Mouse (Mus musculus): ENCODE measurements around the gene Izumo1r. TPM values are rescaled to one million over a fixed set of nuclear protein-coding genes. Genes with fewer than 3 reads are reported as not detected.

Izumo1r gene
- polyA plus RNA-seq (2012; fragmentation: generic; extraction: Trizol) = not detected

GRCm38 (mm10) chr9:14903581-14904378 is at the start of gene Izumo1r:
Izumo1r (minus strand) TSS chr9:14903949.
- Histone ChIP-seq H3K4me3 (no peak within 1 kb of the TSS), H3K27me3 (ENCODE audit: control insufficient read depth, insufficient read depth, insufficient read length) (peaks cover 25% of the 10 kb centered on the region), H3K79me2 (ENCODE audit: control insufficient read depth, insufficient read depth) (no peaks in the 10 kb centered on the region), H3K4me2 (ENCODE audit: low read depth) (no peak within 1 kb of the TSS), H3ac (ENCODE audit: control insufficient read depth, insufficient read length) (no peak within 1 kb of the TSS), H3K36me3 (ENCODE audit: control insufficient read depth, insufficient read depth) (no peaks in the 10 kb centered on the region)
- TF ChIP-seq USF1 (IDR thresholded peaks at IDR 0.05; ENCODE audit: low read depth) = no peak
- no peak for TF ChIP-seq E2F4 (IDR thresholded peaks at IDR 0.05; ENCODE audit: insufficient read depth)

DNA sequence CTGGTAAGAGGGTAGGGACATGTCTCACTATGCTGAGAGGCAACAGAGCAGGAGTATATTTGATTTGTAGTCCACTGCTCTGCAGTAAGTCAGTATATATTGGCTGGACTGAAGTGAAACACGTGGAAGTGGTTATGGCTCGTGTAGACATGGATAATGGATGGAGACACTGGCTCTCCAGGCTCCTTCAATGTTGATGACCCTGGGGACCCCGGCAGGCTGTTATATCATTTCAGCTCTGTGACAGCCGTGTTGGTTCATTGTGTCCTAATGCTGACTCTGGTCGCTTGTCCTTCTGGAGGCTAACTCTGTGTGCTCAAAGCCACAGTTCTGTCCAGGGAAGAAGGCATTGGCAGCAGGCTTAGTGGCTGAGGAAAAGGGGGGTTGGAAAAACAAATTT is 47.3 kb upstream of the Izumo1r start:
- TF ChIP-seq POLR2A (IDR thresholded peaks at IDR 0.05; ENCODE audit: insufficient read length, low read depth) (no peak), POLR2AphosphoS2 (IDR thresholded peaks at IDR 0.05; ENCODE audit: insufficient read length, low read depth) (no peak), TCF3 (IDR thresholded peaks at IDR 0.05; ENCODE audit: insufficient read length, low read depth) (no peak), E2F4 (IDR thresholded peaks at IDR 0.05; ENCODE audit: insufficient read depth) (no peak), CEBPB (IDR thresholded peaks at IDR 0.05; ENCODE audit: insufficient read depth, poor library complexity, severe bottlenecking) (no peak), MAX (IDR thresholded peaks at IDR 0.05; ENCODE audit: low read depth) (no peak), USF1 (IDR thresholded peaks at IDR 0.05; ENCODE audit: low read depth) (no peak), REST (IDR thresholded peaks at IDR 0.05; ENCODE audit: insufficient read depth, insufficient read length) (no peak), SRF (IDR thresholded peaks at IDR 0.05; ENCODE audit: control insufficient read depth, insufficient read length, low read depth) (no peak), TCF12 (IDR thresholded peaks at IDR 0.05; ENCODE audit: insufficient read depth, poor library complexity, severe bottlenecking) (no peak), MYOG (IDR thresholded peaks at IDR 0.05; ENCODE audit: control insufficient read depth in 1 of 3, insufficient read depth in 1 of 3, insufficient read length in 2 of 3, low read depth in 2 of 3) (no peak), MYOD1 (IDR thresholded peaks at IDR 0.05; ENCODE audit: control insufficient read depth in 1 of 3, insufficient read length in 2 of 3, low read depth in 2 of 3) (no peak)
- Histone ChIP-seq H3K4me3 (no peak overlapping the region), H3K4me2 (ENCODE audit: low read depth) (no peak overlapping the region)

GRCm38 (mm10) chr9:14948843-14949242 is 45.1 kb upstream of the Izumo1r start:
- no peak overlapping the region for H3K4me3 ChIP-seq
- no peaks in the 10 kb centered on the region for H3K36me3 ChIP-seq (ENCODE audit: control insufficient read depth, insufficient read depth)
- no peaks in the 10 kb centered on the region for H3K79me2 ChIP-seq (ENCODE audit: control insufficient read depth, insufficient read depth)
- TF ChIP-seq MYOG (IDR thresholded peaks at IDR 0.05; ENCODE audit: control insufficient read depth in 1 of 3, insufficient read depth in 1 of 3, insufficient read length in 2 of 3, low read depth in 2 of 3) (no peak), TCF12 (IDR thresholded peaks at IDR 0.05; ENCODE audit: insufficient read depth, poor library complexity, severe bottlenecking) (no peak), E2F4 (IDR thresholded peaks at IDR 0.05; ENCODE audit: insufficient read depth) (no peak), REST (IDR thresholded peaks at IDR 0.05; ENCODE audit: insufficient read depth, insufficient read length) (no peak), POLR2AphosphoS2 (IDR thresholded peaks at IDR 0.05; ENCODE audit: insufficient read length, low read depth) (no peak), TCF3 (IDR thresholded peaks at IDR 0.05; ENCODE audit: insufficient read length, low read depth) (no peak), CEBPB (IDR thresholded peaks at IDR 0.05; ENCODE audit: insufficient read depth, poor library complexity, severe bottlenecking) (no peak), MAX (IDR thresholded peaks at IDR 0.05; ENCODE audit: low read depth) (no peak), SRF (IDR thresholded peaks at IDR 0.05; ENCODE audit: control insufficient read depth, insufficient read length, low read depth) (no peak), USF1 (IDR thresholded peaks at IDR 0.05; ENCODE audit: low read depth) (no peak), POLR2A (IDR thresholded peaks at IDR 0.05; ENCODE audit: insufficient read length, low read depth) (no peak), MYOD1 (IDR thresholded peaks at IDR 0.05; ENCODE audit: control insufficient read depth in 1 of 3, insufficient read length in 2 of 3, low read depth in 2 of 3) (no peak)
- no peak overlapping the region for H3ac ChIP-seq (ENCODE audit: control insufficient read depth, insufficient read length)
- no peak overlapping the region for H3K4me2 ChIP-seq (ENCODE audit: low read depth)
- H3K27me3 ChIP-seq (ENCODE audit: control insufficient read depth, insufficient read depth, insufficient read length) = no peaks in the 10 kb centered on the region

More for the DNA sequence above, 47.3 kb upstream of the Izumo1r start:
- H3ac ChIP-seq (ENCODE audit: control insufficient read depth, insufficient read length) = no peak overlapping the region
- no peaks in the 10 kb centered on the region for H3K36me3 ChIP-seq (ENCODE audit: control insufficient read depth, insufficient read depth)
- H3K79me2 ChIP-seq (ENCODE audit: control insufficient read depth, insufficient read depth) = no peaks in the 10 kb centered on the region
- peaks cover under 1% of the 10 kb centered on the region for H3K27me3 ChIP-seq (ENCODE audit: control insufficient read depth, insufficient read depth, insufficient read length)

GRCm38 (mm10) chr9:14946677-14947076 is 42.9 kb upstream of the Izumo1r start:
- TF ChIP-seq POLR2AphosphoS2 (IDR thresholded peaks at IDR 0.05; ENCODE audit: insufficient read length, low read depth) (no peak), MAX (IDR thresholded peaks at IDR 0.05; ENCODE audit: low read depth) (no peak), MYOD1 (IDR thresholded peaks at IDR 0.05; ENCODE audit: control insufficient read depth in 1 of 3, insufficient read length in 2 of 3, low read depth in 2 of 3) (no peak), REST (IDR thresholded peaks at IDR 0.05; ENCODE audit: insufficient read depth, insufficient read length) (no peak), TCF3 (IDR thresholded peaks at IDR 0.05; ENCODE audit: insufficient read length, low read depth) (no peak), SRF (IDR thresholded peaks at IDR 0.05; ENCODE audit: control insufficient read depth, insufficient read length, low read depth) (no peak), CEBPB (IDR thresholded peaks at IDR 0.05; ENCODE audit: insufficient read depth, poor library complexity, severe bottlenecking) (no peak), TCF12 (IDR thresholded peaks at IDR 0.05; ENCODE audit: insufficient read depth, poor library complexity, severe bottlenecking) (no peak), USF1 (IDR thresholded peaks at IDR 0.05; ENCODE audit: low read depth) (no peak), E2F4 (IDR thresholded peaks at IDR 0.05; ENCODE audit: insufficient read depth) (no peak), MYOG (IDR thresholded peaks at IDR 0.05; ENCODE audit: control insufficient read depth in 1 of 3, insufficient read depth in 1 of 3, insufficient read length in 2 of 3, low read depth in 2 of 3) (no peak), POLR2A (IDR thresholded peaks at IDR 0.05; ENCODE audit: insufficient read length, low read depth) (no peak)

More at GRCm38 (mm10) chr9:14946677-14947076, 42.9 kb upstream of the Izumo1r start:
- H3K36me3 ChIP-seq (ENCODE audit: control insufficient read depth, insufficient read depth) = no peaks in the 10 kb centered on the region
- no peaks in the 10 kb centered on the region for H3K79me2 ChIP-seq (ENCODE audit: control insufficient read depth, insufficient read depth)
- H3ac ChIP-seq (ENCODE audit: control insufficient read depth, insufficient read length) = no peak overlapping the region
- no peak overlapping the region for H3K4me2 ChIP-seq (ENCODE audit: low read depth)
- H3K27me3 ChIP-seq (ENCODE audit: control insufficient read depth, insufficient read depth, insufficient read length) = no peaks in the 10 kb centered on the region
- H3K4me3 ChIP-seq = no peak overlapping the region

All from myocyte (in vitro differentiated cells).